Mouse (Mus musculus) naive thymus-derived CD4-positive, alpha-beta T cell, adult 2 months (primary cell): ENCODE measurements at regions not wholly inside any gene's neighbourhood (a gene's known extent, or its start where the extent isn't known, plus 50 kb on each side); places are given as distances from the start of the nearest gene placed in this dataset.

ENCODE experiments used
- DNase-seq: peaks from one replicate; pipeline ENCODE4 v3.0.0-alpha.2; 2011; ENCODE audit warnings: low read depth

- no peak for DNase-seq
Measured at GRCm38 (mm10) chr13:60237091-60237490, 59.9 kb upstream of the Gas1 start.

GRCm38 (mm10) chr13:60242447-60243109 lies 65.4 kb upstream of the Gas1 start:
- DNase-seq: no peak

- DNase-seq: no peak
Measured at GRCm38 (mm10) chr13:60243110-60243481, 65.9 kb upstream of the Gas1 start.

- DNase-seq: no peak
Measured at GRCm38 (mm10) chr13:60255162-60255561, 78.0 kb upstream of the Gas1 start.

GRCm38 (mm10) chr13:60255715-60256114 lies 78.5 kb upstream of the Gas1 start:
- no peak for DNase-seq

GRCm38 (mm10) chr13:60256997-60257396 lies 79.8 kb upstream of the Gas1 start:
- DNase-seq: no peak

- no peak for DNase-seq
Measured at GRCm38 (mm10) chr13:60257878-60258277, 80.7 kb upstream of the Gas1 start.

GRCm38 (mm10) chr13:60262449-60263028 lies 85.4 kb upstream of the Gas1 start:
- DNase-seq: no peak

GRCm38 (mm10) chr13:60264504-60264903 lies 87.3 kb upstream of the Gas1 start:
- DNase-seq: no peak

- no peak for DNase-seq
Measured at GRCm38 (mm10) chr13:60267557-60267956, 90.4 kb upstream of the Gas1 start.

- DNase-seq: no peak
Measured at GRCm38 (mm10) chr13:60268256-60268655, 91.1 kb upstream of the Gas1 start.

GRCm38 (mm10) chr13:60269406-60269841 lies 92.3 kb upstream of the Gas1 start:
- no peak for DNase-seq

- no peak for DNase-seq
Measured at GRCm38 (mm10) chr13:60270526-60270925, 93.4 kb upstream of the Gas1 start.

- no peak for DNase-seq
Measured at GRCm38 (mm10) chr13:60273331-60273730, 96.2 kb upstream of the Gas1 start.

GRCm38 (mm10) chr13:60282543-60283251 lies 105.5 kb upstream of the Gas1 start:
- no peak for DNase-seq

GRCm38 (mm10) chr13:60286525-60287224 lies 109.5 kb upstream of the Gas1 start:
- DNase-seq: no peak

- no peak for DNase-seq
Measured at GRCm38 (mm10) chr13:60289650-60290049, 112.5 kb upstream of the Gas1 start.

- no peak for DNase-seq
Measured at GRCm38 (mm10) chr13:60290820-60291219, 113.7 kb upstream of the Gas1 start.

- no peak for DNase-seq
Measured at GRCm38 (mm10) chr13:60291344-60291743, 114.2 kb upstream of the Gas1 start.

GRCm38 (mm10) chr13:60296201-60296895 lies 119.2 kb upstream of the Gas1 start:
- no peak for DNase-seq

- DNase-seq: no peak
Measured at GRCm38 (mm10) chr13:60296896-60297275, 119.7 kb upstream of the Gas1 start.

GRCm38 (mm10) chr13:60298575-60298974 lies 121.4 kb upstream of the Gas1 start:
- DNase-seq: no peak
